Mouse (Mus musculus): ENCODE data around the gene Peg12.

Peg12 gene

GRCm38 (mm10) chr7:62463878-62464755, at the start of gene Peg12:
TSS of gene Peg12 (minus strand) at chr7:62464510.
- peak; percentile 63 for DNase-seq (ENCODE audit: low spot score)

DNA sequence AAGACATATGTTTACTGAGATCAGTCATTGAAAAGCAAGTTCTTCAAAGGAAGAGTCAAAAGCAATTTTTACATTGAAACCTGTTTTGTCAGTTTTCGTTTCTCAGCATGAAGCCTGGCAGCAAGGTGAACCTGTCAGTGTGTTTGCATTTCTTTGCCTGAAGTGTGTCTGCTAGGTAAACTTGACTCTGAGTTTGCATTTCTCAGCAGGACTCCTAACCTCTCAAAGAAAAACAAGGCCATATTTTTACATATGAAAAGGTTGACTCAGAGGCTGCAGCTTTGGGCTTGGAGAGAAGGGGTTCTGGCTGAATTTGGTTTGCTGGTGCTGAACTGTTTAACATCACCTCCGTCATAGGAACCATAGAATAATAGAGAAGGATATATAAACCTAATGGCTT, 21.8 kb upstream of the Peg12 start:
- DNase-seq (ENCODE audit: low spot score) = no peak

- DNase-seq (ENCODE audit: low spot score) = peak; percentile 65
These were observed 1.1 kb downstream of the Peg12 start for GRCm38 (mm10) chr7:62463007-62463877.

GRCm38 (mm10) chr7:62462229-62463006, 1.9 kb downstream of the Peg12 start:
- peak; percentile 60 for DNase-seq (ENCODE audit: low spot score)

DNA sequence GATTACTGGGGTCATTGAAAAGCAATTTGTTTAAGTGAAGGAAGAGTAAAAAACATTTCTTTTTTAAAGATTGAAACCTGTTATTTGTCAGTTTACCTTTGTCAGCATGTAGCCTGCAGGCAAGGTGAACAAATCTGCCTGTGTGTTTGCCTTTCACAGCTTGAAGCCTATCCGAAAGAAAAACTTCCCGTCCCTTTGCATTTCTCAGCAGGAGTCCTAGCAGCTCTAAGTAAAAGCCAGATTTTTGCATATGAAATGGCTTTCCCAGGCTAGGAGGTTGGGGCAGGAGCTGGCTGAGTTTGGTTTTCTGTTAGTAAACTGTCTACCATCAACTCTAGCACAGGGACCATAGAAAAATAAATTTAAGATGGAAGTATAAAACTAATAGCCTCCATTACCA, 12.0 kb downstream of the Peg12 start:
- no peak for DNase-seq (ENCODE audit: low spot score)

GRCm38 (mm10) chr7:62445431-62446165, 18.7 kb downstream of the Peg12 start:
- DNase-seq (ENCODE audit: low spot score) = peak; percentile 35

DNA sequence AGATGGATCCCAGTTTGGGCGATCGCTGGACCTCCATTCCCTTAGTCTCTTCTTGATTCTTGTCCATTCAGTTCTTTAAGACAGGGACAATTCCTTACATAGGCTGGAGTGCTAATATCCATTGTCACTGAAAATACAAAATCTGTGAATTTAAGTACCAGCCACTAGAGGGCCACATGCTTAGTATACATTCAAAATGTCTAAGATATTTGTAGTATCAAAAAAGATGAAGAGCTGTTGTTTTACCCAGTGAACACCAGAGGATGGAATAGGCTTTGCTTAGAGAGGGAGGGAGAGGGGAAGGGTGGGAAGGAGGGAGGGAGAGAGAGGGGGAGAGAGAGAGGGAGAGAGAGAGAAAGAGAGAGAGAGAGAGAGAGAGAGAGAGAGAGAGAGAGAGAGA, 27.9 kb downstream of the Peg12 start:
- DNase-seq (ENCODE audit: low spot score) = no peak

- DNase-seq (ENCODE audit: low spot score) = peak; percentile 25
These were observed 31.1 kb downstream of the Peg12 start for GRCm38 (mm10) chr7:62433243-62433642.

DNA sequence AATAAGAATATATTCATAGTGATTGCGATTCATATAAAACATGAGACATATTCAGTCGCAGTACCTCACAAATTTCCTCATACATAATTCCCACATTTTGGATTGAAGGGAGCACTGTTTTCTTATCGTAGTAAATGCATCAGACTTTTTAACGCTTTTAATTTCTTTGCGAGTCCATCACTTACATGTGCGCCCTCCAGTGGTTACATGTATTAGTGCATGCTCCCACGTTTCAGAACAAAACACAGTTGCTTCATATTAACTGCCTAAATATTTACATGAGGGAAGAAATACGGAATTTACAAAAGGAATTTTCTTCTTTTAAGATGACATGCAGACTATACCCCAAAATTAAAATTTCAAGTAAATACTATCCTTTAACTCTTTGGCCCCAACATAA, 36.0 kb downstream of the Peg12 start:
- peak; percentile 58 for DNase-seq (ENCODE audit: low spot score)

- peak; percentile 72 for DNase-seq (ENCODE audit: low spot score)
These were observed 41.1 kb downstream of the Peg12 start for GRCm38 (mm10) chr7:62423210-62423609.

GRCm38 (mm10) chr7:62420566-62420965, 43.7 kb downstream of the Peg12 start:
- peak; percentile 50 for DNase-seq (ENCODE audit: low spot score)

- peak; percentile 92 for DNase-seq (ENCODE audit: low spot score)
These were observed 44.6 kb downstream of the Peg12 start, which contains the start of gene Mkrn3 for GRCm38 (mm10) chr7:62419493-62420360. TSS of gene Mkrn3 (minus strand) at chr7:62420139.

- no peak for DNase-seq (ENCODE audit: low spot score)
These were observed 45.2 kb downstream of the Peg12 start for GRCm38 (mm10) chr7:62419105-62419492.

- no peak for DNase-seq (ENCODE audit: low spot score)
These were observed 46.0 kb downstream of the Peg12 start for GRCm38 (mm10) chr7:62418346-62418745.

DNA sequence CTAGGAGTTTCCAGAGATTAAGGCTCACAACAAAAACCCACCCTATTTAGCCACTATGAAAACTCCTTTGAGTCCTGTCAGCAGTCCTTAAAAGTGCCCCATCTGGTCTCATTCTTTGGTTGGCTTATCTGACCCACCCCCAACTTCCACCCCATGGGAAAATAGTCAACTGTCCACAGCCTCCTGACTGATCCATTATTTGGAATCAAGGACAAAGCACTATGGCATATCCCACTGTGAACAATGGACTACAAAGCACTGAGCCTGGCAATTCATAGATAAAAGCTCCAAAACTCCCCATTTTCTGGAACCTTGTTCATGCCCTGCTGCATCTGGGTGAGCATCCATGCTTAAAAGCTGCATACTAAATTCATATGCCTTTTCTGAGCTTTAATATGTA, 48.1 kb downstream of the Peg12 start:
- peak; percentile 58 for DNase-seq (ENCODE audit: low spot score)

- peak; percentile 32 for DNase-seq (ENCODE audit: low spot score)
These were observed 49.1 kb downstream of the Peg12 start for GRCm38 (mm10) chr7:62415222-62415621.

Measured in embryo, embryonic 10 days (tissue).